In the genomic region with DNA sequence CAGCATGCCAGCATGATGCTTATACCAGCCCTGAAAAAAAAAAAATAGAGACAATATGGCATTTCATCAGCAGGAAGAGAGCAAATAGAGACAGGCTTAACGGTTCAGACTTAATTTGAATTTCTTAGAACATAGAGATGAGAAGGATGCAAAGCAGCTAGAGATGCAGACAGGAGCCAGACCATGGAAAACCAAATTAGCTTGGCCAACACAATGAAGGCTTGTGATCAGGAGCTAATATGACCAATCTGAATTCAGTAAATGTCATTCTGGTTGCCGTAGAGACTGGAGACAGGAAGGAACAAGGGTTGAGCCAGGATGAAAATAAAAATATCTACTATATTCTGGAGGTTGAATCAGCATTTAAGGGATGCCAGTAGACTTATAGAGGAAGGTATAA, we compare ENCODE assay signal across 25 mouse cellular contexts.
"Had no signal": no experiment of that assay in that cellular context is flagged by ENCODE, and none has a peak within 500 bp of the region (broad histone marks: within the 10 kb centered on the region; RNA-seq: fewer than 3 reads in every experiment).

No protein-coding gene starts in this region.

- H3K4me1 ChIP-seq: limb, embryonic 10.5 days; limb, embryonic 13.5 days; liver, embryonic 12.5 days; liver, embryonic 15.5 days; lung, embryonic 15.5 days; megakaryocyte, embryonic 14.5 days; neural tube, embryonic 12.5 days; neural tube, embryonic 15.5 days had no signal

- H3K27ac ChIP-seq: layer of hippocampus, adult 2 months; limb, embryonic 10.5 days; limb, embryonic 13.5 days; liver, embryonic 12.5 days; liver, embryonic 15.5 days; lung, embryonic 15.5 days; neural tube, embryonic 12.5 days; neural tube, embryonic 15.5 days; stomach, postnatal 0 days had no signal

- DNase-seq: kidney, adult 18-20 months; kidney, adult 9 months; kidney, postnatal 14 days; kidney, postnatal 4 days; layer of hippocampus, adult 9-11 months; liver; lung, adult 18-20 months; lung, postnatal 10 days; lung, postnatal 36 days; right cerebral cortex, adult 18-20 months; right cerebral cortex, postnatal 14 days; right cerebral cortex, postnatal 4 days; thymus, adult 2 months; thymus, postnatal 14 days; thymus, postnatal 4 days had no signal

- ATAC-seq: liver, embryonic 12.5 days had no signal

- H3K4me2 ChIP-seq: limb, embryonic 13.5 days; liver, embryonic 12.5 days; liver, embryonic 15.5 days; lung, embryonic 15.5 days; neural tube, embryonic 12.5 days; neural tube, embryonic 15.5 days had no signal

- H3K9me3 ChIP-seq: limb, embryonic 10.5 days; limb, embryonic 13.5 days; liver, embryonic 12.5 days; liver, embryonic 15.5 days; lung, embryonic 15.5 days; megakaryocyte, embryonic 14.5 days; neural tube, embryonic 12.5 days; neural tube, embryonic 15.5 days had no signal

- H3K27me3 ChIP-seq: limb, embryonic 13.5 days; liver, embryonic 12.5 days; liver, embryonic 15.5 days; lung, embryonic 15.5 days; megakaryocyte, embryonic 14.5 days; neural tube, embryonic 12.5 days; neural tube, embryonic 15.5 days had no signal

- H3K36me3 ChIP-seq: limb, embryonic 10.5 days; limb, embryonic 13.5 days; liver, embryonic 12.5 days; liver, embryonic 15.5 days; lung, embryonic 15.5 days; neural tube, embryonic 12.5 days; neural tube, embryonic 15.5 days had no signal

- H3K4me3 ChIP-seq: layer of hippocampus, adult 2 months; limb, embryonic 10.5 days; limb, embryonic 13.5 days; liver, embryonic 12.5 days; liver, embryonic 15.5 days; lung, embryonic 15.5 days; megakaryocyte, embryonic 14.5 days; neural tube, embryonic 12.5 days; neural tube, embryonic 15.5 days had no signal

- H3K9ac ChIP-seq: limb, embryonic 13.5 days; liver, embryonic 12.5 days; liver, embryonic 15.5 days; lung, embryonic 15.5 days; neural tube, embryonic 12.5 days; neural tube, embryonic 15.5 days had no signal
